Mouse (Mus musculus): Measurements from ENCODE around the gene Rad51d. TPM values are rescaled to one million over a fixed set of nuclear protein-coding genes. Genes with fewer than 3 reads are reported as not detected.
"Not testable (repeated sequence)": the region's sequence is repeated elsewhere in the genome, so short reads cannot be mapped to it uniquely, and the experiment has no call there.

Rad51d gene
- total RNA-seq, 2 experiments from 2014 or later, result 12.1 to 12.5 TPM

GRCm38 (mm10) chr11:82857307-82857848 is 33.0 kb downstream of the Rad51d start:
- DNase-seq, result no peak
- intact Hi-C loops (cut with DNase I), result no loop called here

DNA sequence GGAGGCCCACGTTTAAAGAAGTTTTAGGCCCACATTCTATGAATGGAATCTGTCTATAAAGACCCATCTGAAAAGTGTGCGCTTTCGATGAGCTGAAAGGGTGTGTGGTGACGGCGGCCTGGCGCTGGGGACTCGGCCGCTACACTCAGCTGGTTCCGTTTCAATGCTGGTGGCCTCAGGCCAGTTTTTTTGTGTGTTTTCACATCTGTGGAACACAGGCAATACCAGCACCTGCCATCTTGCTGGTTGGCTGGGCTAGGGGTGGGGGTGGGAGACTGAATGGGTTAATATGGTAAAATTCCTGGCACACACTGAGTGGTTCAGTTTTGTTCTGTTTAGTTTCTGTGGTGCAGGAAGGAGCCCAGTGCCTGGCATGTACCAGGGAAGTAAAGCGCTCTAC is 34.4 kb downstream of the Rad51d start:
- intact Hi-C loops (cut with DNase I), result no loop called here
- DNase-seq, result peak; percentile 35

DNA sequence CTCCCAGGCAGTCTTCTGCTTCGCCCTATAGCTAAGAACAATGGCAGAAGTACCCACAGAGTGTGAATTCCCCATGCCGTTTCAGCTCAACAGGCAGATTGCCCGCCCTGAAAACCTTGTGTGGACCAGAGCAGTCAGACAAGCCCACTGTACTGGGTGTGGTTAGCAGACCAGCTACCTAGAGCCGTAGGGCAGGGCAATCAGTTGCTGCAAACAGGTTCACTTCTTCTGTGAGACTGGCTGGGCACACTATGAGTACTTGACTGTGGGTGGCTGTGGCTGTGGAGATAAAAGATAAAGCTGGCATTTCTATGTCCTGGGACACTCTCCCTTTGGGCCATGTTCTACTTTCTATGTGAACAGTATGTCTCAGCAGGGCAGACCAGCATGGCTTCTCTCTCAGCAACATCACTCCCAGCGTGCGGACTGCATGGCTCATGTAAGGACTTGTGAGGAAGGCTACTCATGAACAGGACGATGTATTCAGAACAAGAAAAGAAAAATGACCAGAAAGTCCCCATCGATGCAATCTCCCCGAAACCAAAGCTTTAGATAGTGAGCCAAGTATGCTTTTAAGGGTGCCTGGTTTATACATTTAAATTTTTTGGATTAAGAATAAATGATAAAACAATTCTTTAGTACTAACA is 35.0 kb downstream of the Rad51d start:
- no peak for DNase-seq
- intact Hi-C loops (cut with DNase I), result no loop called here

- intact Hi-C loops (cut with DNase I), result no loop called here
Observed at GRCm38 (mm10) chr11:82854111-82854510, 36.3 kb downstream of the Rad51d start.

DNA sequence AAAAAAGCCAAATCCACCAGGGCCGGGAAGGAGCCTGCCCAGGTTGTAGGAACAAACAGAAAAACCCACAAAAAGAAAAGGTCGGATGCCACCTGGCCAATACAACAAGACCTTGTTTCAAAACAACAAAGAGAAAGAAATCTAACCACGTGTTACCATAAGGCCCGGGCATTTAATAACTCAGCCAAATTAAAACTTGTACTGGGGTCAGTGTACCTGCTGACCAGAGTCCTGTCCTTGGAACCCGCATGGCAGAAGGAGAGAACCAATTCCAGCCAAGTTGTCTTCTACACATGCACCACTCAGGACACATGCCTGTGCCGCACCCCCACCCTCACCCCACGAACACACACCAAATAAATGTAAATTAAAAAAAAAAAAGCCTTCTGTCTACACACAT is 37.5 kb downstream of the Rad51d start:
- intact Hi-C loops (cut with DNase I), result no loop called here
- no peak for DNase-seq

More at GRCm38 (mm10) chr11:82854111-82854510, 36.3 kb downstream of the Rad51d start:
- no peak for DNase-seq

DNA sequence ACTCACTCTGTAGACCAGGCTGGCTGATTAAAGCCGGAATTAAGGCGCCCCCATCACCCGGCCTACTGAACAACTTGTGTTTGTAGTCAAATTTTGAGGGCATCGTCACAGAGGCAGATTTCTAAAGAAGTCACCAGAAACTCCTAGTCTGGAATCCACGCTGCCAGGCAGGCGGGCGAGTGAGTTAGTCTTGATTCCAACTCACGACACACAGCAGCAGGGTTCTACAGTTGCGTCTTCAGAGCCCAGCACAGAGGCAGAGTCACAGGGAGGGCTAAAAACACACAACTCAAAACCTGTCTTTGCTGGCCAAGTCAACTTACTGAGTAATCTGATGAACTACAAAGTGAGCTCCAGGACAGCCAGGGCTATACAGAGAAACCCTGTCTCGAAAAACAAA is 37.9 kb downstream of the Rad51d start:
- DNase-seq, result no peak
- intact Hi-C loops (cut with DNase I), result no loop called here

DNA sequence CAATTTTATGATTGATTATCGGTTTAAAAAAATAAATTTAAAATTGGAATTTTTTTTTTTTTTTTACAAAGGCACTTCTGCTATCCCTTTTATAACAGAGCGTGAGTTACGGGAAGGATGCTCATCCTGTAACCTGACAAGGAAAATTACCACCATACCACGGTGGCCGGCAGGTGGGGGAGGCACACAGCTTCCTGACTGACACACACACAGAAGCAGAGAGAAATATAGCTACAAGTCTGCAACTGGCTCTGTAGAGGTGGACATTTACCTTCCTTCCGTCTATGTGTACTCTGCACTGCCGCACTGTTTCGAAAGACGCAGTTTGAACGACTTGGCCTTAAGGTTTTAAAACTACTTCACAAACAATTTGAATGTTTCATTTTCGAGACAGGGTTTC is 38.3 kb downstream of the Rad51d start:
- intact Hi-C loops (cut with DNase I), result no loop called here
- no peak for DNase-seq

GRCm38 (mm10) chr11:82850259-82850658 is 40.2 kb downstream of the Rad51d start:
- intact Hi-C loops (cut with DNase I), result no loop called here
- no peak for DNase-seq

DNA sequence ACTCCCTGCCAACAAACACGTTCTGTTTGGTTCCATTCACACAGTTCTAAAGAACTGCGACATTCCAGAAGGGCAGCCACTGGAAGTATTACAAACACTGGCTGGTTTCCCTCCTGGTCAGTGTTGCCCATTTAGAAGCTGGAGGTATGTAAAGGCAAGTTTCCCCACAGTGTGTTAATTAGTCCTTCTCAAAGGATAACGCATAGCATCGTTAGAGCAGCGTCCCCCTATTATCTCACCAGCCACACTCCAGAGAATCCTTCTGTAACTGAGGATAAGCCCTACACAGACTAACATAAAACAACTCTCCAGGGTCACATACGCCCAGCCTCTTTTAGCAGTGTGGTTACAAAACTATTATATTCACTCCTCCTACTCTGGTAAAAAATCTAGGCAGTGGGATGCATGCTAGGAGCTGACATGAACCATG is 42.8 kb downstream of the Rad51d start:
- intact Hi-C loops (cut with DNase I), result no loop called here
- DNase-seq, result no peak

- DNase-seq, result no peak
- intact Hi-C loops (cut with DNase I), result no loop called here
Observed at GRCm38 (mm10) chr11:82846938-82847337, 43.5 kb downstream of the Rad51d start.

DNA sequence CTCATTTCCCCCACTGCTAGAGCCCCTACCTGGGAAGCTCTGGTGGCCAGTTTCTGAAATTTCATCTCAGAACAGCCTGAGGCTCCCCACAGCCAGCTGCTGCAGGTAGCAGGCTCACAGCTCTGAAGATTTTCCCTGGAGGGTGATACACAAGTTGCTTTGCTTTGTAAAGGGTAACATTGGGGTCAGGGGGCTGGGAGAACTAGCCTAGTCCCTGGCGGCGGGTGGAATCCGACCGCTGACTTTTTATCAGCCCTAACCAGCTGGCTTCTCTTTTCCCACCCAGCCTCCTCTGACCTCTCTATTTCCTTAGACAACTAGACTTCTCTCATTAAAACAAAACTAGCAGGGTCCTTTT is 44.4 kb downstream of the Rad51d start:
- DNase-seq, result no peak
- intact Hi-C loops (cut with DNase I), result no loop called here

DNA sequence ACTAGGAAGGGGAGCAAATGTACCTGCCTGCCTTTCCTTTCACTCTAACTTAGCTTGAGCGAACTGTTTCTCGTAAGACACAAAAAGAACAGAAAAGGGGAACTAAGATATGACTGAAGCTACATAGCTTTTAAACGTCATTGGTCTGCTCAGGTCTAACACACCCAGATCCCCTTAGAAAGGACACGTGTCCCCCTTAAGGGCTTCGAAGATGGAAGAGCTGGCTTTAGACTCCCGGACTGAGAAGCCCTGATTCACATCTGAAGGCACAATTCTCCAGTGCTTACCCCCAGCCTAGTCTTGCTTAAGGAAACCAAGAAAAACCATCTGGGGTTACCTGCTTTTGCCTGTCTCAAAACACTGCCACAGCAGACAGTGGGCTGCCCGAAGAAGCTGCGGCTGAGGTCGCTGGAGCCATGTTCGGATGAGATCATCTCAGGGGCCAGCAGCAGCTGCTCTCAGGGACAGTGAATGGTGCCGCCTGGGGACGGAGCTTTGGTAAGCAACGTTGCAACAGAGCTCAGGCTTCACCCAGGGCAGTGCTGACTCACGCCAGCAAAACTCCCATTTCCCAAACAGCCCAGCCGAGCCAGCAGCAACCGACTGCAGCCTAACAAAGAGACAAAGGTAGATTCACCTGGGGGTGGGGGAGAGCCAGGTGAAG is 44.9 kb downstream of the Rad51d start:
- intact Hi-C loops (cut with DNase I), result no loop called here
- DNase-seq, result peak; percentile 48

DNA sequence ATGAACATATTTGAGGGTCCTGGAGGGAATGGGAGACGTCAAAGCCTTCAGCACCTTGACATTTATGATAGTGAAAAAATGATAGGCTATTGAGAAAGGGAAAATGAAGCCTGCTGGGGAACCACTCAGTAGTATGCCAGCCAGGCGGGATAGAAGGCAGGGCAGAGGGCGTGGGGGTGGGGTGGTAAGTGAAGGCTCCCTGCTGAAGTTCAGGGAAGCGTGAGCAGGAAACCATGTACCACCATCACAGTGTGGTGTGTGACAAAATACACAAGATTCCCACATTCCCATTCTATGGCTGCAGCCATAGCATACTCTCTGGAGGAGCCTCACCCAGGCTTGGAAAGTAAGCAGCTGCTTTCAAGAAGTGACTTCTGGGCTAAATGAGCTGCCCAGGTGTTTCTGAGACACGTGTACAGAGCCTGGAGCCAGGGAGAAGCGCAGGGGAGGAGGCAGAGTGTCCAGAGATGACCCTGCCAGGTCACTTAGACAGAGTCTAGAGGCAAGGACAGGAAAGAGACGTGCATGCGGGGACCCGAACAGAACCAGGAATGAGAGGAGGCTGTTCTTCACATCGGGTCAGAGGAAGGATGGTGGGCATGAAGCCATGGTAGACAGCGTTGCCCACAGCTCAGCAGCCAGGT is 45.5 kb downstream of the Rad51d start:
- DNase-seq, result no peak
- intact Hi-C loops (cut with DNase I), result no loop called here

GRCm38 (mm10) chr11:82838511-82838910 is 51.9 kb downstream of the Rad51d start:
- intact Hi-C loops (cut with DNase I), result no loop called here
- no peak for DNase-seq

- DNase-seq, result no peak
- intact Hi-C loops (cut with DNase I), result no loop called here
Observed at GRCm38 (mm10) chr11:82837848-82838247, 52.6 kb downstream of the Rad51d start.

- intact Hi-C loops (cut with DNase I), result no loop called here
- no peak for DNase-seq
Observed at GRCm38 (mm10) chr11:82837192-82837591, 53.2 kb downstream of the Rad51d start.

DNA sequence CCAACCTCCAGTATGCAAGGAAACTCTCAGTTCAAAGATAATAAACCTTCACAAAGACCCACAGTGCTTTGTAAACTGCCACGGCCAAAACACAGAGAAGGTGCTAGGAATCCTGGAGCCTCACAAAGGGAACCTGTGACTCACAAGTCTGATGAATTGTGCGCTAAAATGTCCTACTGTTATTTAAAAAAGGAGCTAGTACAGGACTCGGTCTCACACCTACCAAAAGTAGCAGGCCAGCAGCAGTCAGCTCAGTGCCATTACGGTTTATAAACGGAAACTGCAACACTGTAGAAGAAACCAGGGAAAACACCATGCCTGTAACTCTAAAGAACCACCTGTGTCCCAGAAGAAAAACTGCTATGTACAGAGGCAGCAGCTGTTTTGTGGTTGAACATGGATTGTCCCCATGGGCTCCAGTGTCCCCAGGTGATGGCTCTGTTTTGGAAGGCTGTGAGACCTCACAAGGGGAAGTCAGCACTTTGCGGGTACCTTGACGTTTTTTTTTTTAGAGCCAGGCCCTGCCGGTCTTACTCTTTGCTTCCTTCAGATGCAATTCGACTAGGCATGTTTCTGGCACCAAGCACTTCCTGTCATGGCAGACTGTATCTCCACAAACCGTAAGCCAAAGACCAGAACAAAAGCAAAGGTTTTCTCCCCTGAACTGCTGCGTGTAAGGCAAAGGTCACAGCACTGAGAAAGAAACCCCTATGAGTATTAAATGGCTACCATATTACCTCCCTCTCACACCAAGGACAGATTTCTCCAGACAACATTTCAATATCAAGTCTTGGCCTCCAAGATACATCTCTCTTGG is 54.6 kb downstream of the Rad51d start:
- DNase-seq, result no peak

GRCm38 (mm10) chr11:82834359-82834758 is 56.1 kb downstream of the Rad51d start:
- intact Hi-C loops (cut with DNase I); DNase-seq: not testable (repeated sequence)

More for the DNA sequence above, 54.6 kb downstream of the Rad51d start:
- intact Hi-C loops (cut with DNase I), result no loop called here

DNA sequence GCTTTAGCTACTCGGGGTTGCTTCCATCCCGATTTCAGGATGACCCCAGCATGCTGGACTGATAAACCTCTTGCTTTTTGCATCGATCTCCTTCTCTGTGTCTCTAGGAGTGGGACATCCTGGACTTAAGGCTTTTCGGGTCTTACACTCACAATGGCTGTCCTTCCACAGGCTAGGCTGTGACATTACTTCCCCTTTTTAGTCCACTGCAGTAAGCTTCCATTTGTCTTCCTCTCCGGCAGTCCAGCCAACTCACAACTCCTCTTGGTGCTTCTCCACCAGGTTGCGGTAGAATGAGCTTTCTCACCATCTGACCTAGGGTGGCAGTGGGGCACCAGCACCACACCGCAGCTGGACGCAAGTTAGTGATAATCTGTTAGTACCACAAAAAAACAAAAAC is 56.5 kb downstream of the Rad51d start:
- no peak for DNase-seq
- intact Hi-C loops (cut with DNase I), result no loop called here

DNA sequence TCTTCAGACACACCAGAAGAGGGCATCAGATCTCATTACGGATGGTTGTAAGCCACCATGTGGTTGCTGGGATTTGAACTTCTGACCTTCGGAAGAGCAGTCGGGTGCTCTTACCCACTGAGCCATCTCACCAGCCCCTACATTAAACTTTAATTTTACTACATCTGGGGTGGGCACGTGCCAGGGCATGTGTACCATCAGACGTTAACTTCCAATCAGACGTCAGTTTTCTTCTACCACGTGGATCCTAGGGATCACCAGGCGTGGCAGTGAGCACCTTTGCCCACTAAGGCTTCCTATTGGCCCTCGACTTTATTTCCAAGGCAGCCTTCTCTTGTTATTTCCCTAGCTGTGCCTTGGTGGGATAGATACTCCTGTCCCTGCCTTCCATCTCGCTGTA is 58.0 kb downstream of the Rad51d start:
- DNase-seq; intact Hi-C loops (cut with DNase I): not testable (repeated sequence)

Data from left cerebral cortex, postnatal 4 days (tissue).